Mouse (Mus musculus) thymus, postnatal 36 days (tissue): ENCODE results near the gene Cdiptos.
A peak's percentile ranks its signal among the peaks of the same experiment; 100 is the strongest.

ENCODE experiments used
- DNase-seq, 2 experiments: peaks; one replicate each; pipeline ENCODE4 v3.0.0; 2022; ENCODE audit warnings: mixed read lengths in 2 of 2

The Cdiptos gene

DNA sequence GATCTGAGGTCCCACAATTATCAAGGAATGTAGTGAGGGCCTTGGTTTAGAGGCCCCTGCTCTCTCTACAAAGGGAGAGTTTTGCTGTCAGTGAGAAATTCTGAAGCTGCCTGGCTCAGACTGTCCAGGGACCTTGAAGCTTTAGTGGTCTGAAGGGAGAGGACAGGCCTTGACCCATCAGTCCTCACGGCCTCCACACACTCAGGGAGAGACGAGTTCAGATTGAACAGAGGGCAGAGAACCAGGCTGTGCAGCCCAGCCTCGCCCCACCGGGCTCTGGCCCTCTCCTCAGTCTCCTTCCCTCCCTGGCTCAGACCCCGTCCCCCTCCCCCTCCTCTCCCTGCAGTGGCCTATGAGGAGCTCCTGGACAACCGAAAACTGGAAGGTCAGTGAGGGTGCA, 8.5 kb downstream of the Cdiptos start:
- no peak for DNase-seq

DNA sequence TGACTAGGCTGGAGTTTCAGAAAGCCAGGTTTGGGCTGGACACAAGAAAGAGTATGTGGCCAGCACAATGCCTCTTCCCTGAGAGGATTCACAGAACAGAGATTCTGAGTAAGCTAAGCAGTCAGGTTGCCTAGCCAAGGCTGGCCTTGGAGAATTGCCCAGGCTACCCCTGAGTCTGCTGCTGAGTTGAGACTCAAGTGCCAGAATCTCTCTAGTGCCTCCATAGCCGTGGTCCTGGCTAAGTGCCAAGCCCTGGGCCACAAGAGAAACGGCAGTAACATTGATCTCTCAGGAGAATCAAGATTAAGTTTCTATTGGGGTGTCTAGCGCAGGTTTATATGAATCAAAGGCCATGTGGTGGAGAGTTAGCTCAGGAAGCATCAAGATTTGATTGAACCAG, 10.3 kb downstream of the Cdiptos start:
- DNase-seq = no peak

DNA sequence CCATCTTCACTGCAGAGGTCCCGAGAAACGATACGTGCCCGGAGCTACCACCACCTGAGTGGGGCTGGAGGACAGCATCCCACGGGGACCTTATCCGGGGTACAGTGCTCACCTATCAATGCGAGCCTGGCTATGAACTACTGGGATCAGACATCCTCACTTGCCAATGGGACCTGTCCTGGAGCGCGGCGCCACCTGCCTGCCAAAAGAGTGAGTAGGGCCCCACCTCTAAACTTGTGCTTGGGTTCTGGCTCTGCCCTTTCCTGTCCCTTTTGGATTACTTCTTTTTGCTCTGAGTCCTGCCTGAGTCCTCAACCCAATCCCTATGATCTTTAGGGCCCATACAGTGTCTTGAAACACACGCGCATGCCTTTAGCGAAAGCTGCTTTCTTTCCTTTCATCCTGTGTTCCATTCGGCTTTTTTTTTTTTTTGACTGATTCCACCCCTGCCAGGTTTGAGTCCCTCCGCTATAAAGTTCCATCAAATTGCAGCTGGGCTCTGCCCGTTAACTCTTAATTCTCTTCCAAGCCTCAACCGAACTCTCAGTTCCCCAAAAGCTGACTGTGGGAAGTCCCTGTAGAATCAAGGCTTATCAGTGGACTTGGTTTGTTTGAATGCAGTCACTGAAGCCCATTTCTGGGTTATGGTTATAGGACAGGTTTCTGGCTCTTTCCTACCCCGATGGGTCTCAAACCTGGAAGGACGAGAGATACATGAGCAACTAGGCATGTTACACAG, 12.2 kb downstream of the Cdiptos start:
- peak; percentile 52 to 54 for DNase-seq

DNA sequence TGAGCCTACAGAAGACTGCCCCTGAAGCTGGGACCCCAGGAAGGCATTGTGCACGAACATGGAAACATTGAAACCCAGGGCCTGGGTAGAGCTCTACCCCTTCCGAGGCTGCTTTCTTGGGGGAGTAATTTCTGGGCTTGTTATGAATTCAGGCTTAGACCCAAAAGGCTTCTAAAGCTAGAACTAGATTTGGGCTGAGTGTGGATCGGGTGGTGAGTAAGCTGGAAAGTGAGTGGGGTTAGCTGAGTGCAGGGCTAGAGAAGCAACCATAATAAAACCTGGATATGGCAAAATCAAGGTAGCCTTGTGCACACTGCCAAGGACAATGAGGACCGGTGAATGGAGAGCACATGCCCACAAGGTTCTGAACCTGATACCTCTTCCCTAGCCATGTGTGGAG, 13.9 kb downstream of the Cdiptos start:
- no peak for DNase-seq

DNA sequence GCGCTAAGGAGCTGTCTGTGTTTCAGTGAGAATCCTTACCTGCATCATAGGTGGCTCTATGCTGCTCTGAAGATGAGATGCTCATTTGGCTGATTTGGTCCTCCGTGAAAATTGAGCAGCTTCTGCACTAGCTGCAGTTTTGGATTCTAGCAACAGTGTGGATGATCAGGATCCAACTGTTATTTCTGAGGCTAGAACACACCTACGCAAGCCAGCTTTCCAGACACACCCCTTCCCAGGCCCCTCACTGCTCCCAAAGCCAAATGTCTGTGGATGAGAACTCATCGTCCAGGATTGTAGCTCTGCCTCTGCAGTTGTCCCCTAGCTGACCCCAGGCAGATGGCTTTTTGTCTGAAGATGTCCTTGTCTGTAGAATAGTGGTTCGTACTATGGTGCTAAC, 14.8 kb downstream of the Cdiptos start:
- no peak for DNase-seq

DNA sequence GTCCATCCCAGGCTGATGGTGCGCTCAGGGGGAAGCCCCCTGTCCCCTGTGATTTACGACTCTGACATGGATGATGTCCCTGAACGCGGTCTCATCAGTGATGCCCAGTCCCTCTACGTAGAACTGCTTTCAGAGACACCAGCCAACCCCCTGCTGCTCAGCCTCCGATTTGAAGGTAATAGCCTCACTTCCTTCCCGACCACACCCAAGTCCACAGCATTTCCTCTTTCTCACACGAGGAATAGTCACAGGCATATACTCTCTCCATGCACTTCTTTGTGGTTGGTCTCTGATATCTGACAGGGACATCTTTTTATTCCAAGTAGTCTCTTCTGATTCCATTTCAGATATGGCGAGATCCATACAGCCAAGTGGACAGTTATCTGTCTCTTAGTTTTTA, 16.1 kb downstream of the Cdiptos start:
- no peak for DNase-seq

DNA sequence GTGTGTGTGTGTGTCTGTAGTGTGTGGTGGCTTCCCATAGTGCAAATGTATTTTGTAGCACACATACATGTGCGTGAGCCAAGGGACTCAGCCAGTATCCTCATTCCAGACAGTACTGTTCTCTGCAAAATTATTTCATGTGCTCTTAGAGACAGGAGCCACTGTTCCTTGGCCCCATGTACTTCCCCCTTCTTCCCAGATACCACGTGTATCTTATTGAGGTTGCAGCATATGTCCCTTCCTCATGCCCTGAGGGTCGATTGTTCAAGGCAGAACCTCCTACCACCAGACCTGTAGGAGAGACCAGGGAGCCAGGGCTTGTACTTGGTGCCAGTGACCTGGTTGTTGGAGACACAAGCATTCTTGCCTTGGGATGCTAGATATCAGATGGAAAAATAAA, 20.8 kb downstream of the Cdiptos start:
- DNase-seq = no peak

DNA sequence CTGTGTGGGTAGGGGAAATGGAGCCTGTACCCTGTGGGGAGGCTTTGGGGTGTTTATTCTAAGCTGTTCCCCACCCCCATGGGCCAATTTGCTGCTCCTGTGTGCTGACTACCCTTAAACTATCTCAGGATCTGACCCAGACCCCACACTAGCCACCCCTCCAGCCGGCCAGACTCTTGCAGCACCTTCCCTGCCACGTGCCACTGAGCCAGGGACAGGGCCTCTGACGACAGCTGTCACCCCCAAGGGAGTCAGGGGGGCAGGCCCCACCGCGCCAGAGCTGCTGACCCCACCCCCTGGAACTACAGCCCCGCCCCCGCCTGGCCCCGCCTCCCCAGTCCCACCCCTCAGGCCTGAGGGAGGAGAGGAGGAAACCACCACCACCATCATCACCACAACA, 23.3 kb downstream of the Cdiptos start:
- DNase-seq = peak in 1 of 2 experiments; percentile 32

DNA sequence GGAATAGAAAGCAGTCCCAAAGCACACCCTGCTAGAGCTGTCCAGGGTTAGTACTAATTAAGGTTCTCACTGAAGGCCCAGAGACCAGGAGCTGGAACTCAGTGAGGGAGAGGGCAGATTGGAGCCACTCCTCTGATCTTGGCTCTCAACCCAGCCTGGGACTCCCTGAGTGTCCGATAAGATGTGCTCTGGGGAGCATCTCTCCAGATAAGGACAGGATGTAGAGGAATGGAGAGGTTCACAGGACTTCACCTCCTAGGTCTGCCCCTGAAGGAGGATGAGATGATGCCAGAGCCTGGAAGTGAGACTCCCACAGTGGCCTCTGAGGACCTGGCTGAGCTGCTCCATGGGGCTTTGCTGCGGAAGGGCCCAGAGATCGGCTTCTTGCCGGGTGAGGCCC, 24.2 kb downstream of the Cdiptos start:
- DNase-seq = no peak

DNA sequence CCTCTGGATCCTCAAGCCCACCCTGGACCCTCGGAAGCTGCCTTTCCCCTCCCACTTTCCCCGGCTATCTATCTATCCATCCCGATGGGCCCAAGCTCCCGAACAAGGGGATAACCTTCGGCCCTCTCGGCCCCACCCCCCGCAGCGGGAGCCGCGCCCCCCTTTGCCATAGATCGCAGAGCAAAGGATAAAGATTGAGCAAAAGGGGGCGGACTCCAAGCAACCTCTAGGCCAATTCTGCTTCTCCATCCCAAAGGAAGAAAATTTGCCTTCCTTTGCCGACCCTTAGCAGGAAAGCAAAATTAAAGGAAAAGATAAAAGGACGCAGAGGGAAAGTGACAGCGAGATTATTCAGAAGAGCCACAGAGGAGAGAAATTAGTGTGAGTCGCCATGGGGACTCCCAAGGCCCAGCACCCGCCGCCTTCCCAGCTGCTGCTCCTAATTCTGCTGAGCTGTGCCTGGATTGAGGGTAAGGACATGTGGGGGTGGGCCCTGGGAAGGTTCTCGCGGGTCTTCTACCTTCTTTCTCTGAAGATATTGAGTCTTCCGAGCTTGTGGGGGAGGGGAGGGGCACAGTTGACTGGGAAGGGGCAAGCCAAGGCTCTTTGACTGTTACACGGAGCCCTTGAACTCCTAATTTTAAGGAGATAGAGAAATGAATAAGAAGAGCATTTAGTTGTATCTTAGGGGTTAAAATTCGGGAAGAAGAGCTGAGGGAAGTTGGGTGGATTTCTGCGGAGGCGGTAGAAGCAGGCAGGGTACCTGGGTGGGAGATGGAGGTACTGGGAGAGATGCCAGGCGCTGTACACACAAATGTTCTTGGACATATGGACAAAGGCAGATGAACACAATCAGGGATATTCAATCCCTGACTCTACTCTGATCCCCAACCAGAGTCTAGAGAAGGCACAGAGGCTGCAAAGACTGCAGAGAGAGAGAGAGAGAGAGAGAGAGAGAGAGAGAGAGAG, 25.0 kb downstream of the Cdiptos start:
- DNase-seq = no peak

DNA sequence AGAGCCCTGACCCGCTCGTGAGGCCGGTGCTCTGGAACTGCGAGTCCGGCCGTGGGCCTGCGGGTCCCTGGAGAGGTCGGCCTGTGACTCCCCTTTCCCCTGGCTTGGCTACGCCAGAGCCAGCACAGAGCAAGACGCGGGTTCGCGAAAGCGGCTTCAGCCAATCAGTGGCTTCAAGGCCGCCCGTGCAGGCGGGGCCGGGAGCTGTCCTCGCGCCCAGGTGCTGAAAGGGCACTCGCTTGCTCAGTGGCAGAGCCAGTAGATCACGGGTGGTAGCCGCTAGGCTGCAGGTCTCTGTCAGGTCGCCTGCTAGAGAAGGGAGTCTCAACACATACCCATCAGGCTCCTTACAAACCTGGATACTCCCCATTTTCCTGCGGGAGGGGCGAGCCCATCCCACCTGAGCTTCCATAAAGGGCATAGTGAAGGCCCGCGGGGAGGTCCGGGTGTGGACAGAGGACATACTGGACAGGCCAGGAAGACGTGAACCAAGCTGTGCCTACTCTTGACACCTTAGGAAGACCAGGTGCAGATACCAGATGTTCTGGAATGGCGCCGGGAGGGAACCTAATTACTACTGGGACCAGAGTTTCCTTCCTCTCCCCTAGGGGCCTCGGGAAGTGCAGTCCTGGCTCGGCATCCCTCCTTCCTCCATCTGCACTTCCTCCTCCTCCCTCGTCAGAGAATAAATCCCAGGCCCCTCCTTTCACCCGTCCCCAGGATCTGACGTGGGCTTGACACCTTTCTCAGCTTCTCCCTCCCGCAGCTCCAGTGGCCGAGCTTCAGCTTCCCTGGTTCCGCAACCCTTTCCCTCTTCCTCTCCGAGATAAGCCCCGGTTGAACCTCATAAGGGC, 25.9 kb downstream of the Cdiptos start, which contains the start of gene Sez6l2:
Gene Sez6l2 (plus strand): TSS at position 771 of the 854 bp plus-strand sequence.
- peak; percentile 90 to 91 for DNase-seq

DNA sequence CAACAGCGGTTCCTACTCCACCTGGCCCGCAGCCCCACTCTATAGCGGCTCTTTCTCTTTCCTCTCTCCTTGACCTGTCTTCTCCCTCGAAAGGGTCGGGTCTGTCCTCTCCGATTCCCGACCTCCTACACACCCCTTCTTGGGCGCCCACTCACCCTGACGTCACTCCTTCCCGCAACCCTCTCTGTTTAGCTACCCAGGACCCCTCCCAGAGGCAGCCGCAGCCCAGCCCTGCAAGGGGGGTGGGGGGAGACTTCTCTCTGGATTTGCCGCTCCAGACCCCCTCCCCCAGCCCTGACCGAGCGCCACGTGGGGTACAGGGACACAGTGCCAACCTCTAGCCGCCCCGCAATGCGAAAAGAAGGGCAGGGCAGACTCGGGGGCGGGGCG, 26.5 kb downstream of the Cdiptos start, which contains the start of gene Asphd1:
Gene Asphd1 (minus strand): TSS at position 180 of the 390 bp plus-strand sequence.
- DNase-seq = no peak

DNA sequence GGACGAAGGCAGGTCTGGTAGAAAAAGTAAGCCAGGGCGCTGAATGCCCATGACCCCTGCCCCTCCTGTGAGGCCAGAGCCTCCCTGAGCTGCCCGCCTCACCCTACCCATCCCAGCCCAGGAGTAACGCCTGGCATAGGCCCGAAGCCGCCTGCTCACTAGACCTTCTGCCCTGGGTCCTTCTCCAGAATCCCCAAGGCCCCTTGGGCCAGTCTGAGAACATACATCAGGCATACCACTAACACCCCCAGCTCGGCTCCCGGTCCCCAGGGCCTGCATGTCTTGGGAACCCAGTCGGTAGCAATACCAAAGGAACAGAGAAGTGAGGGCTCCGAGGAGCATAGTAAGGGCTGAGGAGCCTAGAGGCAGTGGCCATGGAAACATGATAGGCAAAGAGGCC, 27.3 kb downstream of the Cdiptos start:
- DNase-seq = no peak

DNA sequence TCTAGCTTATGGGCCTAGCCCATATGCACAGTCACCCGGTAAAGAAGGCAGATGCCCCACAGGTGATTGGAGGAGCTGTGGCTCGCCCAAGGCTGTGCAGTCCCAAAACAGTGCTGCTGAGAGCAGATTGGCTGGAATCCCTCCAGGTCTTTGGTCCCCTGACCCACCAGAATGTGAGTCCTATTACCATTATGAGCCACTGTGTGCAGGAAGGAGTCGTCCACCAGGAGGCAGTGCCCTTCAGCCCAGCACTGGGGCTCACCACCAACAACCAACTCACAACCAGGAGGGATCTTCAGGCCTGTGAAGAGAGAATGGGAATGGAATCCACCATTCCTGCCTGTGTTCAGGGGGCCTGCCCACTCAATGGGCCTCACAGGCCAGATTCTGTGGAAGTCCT, 29.4 kb downstream of the Cdiptos start:
- DNase-seq = peak; percentile 47 to 48

DNA sequence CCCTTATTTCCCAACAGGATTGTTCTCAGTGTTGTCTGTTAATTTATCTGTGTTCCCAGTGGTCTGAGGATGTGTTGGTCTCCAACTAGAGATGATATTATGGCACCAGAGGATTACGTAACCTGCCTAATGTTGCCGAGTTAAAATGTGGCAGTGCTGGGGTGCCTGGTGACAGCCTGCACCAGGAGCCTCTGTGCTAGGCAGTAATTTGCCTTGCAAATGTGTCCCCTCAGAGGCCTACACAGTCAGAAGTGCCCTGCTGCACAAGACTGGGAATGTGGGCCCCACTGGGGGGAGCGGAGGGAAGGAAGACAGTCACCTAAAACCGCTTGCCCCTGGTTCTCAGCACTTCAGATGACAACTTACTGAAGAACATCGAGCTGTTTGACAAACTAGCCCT, 34.1 kb downstream of the Cdiptos start:
- no peak for DNase-seq

DNA sequence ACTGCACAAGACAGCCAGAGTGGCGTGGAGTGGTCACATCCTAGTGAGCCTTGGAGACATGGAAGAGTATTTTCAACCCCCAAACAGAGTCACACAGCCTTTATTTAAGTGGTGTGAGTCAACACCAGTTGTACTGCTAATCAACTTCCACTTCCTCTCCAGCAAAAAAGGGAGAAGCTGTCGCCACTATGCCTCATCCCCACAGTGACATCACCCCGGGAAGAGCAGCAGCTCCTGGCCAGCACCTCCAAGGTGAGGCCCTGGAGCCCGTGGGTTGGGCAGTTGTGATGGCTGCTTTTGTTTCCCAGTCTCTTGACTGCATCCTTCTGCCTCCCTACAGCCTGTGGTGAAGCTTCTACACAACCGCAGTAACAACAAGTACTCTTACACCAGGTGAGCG, 34.7 kb downstream of the Cdiptos start:
- no peak for DNase-seq

DNA sequence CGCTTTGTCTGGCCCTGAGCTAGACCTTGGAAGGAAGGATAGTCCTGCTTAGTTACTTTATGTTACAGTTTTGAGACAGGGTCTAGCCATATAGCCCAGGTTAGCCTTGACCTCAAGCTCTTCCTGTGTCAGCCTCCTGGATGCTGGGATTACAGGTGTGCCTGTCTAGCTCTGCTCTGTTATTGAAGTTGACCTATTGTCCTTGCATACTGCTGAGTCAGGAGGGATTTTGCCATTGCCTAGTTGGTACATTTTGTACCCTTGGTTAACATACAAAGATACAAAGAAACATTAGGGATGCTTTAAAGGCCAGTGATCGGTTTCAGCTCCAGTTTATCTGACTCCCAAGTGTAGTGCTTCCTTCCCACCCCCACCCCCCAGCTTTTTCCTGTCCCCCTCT, 43.2 kb downstream of the Cdiptos start:
- no peak for DNase-seq

DNA sequence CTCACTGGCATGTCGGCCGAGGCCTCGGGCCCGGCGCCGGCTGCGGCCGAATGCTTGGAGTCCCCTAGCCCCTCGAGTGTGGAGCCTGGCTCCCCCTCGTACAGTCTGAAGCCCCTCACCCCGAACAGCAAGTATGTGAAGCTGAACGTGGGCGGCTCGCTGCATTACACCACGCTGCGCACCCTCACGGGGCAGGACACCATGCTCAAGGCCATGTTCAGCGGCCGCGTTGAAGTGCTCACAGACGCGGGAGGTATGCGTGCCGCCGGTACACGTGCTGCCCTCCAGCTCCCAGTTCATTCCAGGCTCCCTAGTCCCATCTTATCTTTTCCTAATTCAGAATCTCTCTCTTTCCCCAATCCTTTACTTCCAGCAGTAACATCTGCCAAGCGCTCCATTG, 46.9 kb downstream of the Cdiptos start:
- no peak for DNase-seq

DNA sequence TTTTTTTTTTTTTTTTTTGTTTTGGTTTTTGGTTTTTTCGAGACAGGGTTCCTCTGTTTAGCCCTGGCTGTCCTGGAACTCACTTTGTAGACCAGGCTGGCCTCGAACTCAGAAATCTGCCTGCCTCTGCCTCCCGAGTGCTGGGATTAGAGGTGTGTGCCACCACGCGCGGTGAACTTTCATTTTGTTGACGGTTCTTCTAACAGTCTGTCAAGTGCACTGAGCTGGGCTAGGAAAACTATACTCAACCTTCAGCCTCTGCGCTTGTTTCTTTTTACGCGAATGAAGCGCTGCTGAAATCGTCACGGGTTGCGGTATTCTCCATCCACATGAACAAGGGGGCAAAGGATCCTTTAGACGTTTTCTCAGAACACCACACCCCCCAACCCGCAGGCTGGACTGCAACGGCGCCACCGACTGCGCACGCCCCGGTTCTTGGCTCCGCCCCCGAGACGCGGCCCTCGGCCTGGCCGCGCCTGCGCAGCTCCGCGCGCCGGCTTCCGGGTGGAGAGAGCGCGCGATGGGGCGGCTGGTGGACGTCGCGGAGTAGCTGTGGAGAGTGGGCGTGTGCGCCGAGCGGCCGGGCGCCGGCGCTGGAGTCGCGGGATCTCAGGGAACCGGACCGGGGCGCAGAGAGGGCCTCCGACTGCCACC, 47.4 kb downstream of the Cdiptos start, which contains the start of gene Kctd13:
Gene Kctd13 (plus strand): TSS at position 496 of the 654 bp plus-strand sequence.
- DNase-seq = peak; percentile 94 to 95

DNA sequence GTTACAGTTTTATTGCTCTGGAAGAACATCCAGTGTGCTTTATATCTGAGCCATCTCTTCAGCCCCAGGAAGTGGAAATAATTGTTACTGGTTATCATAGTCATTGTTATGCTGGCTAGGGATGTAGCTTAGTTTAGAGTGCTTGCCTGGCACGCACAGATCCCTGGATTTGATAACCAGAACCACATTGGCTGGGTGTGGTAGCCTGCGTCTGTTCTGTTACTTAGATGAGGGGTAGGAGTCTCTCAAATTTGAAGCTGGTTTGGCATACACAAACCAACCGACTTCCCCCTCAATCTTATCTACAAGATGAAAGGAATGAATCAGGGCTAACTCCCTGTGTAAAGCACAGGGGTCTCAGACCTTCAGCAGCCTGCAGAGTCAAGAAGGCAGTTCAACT, 49.6 kb downstream of the Cdiptos start:
- DNase-seq = no peak

DNA sequence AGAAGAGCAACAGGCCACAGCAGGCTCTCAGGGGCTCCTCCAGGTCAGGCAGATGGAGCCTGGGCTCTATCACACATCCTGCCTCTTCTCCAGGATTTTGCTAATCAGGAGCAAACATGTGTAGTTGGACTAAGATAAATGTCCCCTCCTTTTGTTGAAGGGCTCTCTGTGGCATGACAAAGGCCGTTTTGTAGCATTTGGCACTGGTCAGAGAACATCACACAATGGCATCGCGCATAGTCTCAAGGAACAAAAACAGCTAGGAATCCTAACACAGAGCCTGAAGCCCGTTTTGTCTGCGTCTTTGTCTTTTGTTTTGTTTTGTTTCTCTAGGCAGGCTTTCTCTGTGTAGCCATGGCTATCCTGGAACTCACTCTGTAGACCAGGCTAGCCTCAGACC, 51.9 kb downstream of the Cdiptos start:
- no peak for DNase-seq

DNA sequence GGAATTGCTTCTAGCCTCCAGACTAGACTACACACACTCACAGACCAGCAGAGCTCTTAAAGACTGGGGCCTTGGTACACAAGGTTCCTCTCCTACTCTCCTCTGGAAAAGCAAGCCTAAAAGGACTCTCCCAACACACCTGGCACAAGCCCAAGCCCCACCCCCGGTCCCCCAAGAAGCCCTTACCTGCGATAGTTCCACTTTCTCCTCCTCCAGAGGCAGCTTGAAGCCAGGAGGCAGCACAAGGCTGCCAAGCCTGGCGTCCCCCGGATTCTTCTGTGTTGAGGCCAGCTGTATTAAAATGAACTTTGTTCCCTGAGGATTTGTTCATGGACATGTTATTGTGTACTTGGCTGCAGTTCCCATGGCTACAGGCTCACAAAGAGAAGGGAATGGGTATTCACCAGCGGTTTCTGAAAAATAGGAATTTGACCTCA, 53.3 kb downstream of the Cdiptos start, which contains the start of gene Tmem219:
Gene Tmem219 (minus strand): TSS at position 294 of the 437 bp plus-strand sequence.
- DNase-seq = no peak
